Mouse (Mus musculus): ENCODE data around the gene Fstl4. TPM values are rescaled to one million over a fixed set of nuclear protein-coding genes. Genes with fewer than 3 reads are reported as not detected.

Gene Fstl4
- polyA plus RNA-seq, 2 experiments, result 0.01 TPM; not detected in 1

DNA sequence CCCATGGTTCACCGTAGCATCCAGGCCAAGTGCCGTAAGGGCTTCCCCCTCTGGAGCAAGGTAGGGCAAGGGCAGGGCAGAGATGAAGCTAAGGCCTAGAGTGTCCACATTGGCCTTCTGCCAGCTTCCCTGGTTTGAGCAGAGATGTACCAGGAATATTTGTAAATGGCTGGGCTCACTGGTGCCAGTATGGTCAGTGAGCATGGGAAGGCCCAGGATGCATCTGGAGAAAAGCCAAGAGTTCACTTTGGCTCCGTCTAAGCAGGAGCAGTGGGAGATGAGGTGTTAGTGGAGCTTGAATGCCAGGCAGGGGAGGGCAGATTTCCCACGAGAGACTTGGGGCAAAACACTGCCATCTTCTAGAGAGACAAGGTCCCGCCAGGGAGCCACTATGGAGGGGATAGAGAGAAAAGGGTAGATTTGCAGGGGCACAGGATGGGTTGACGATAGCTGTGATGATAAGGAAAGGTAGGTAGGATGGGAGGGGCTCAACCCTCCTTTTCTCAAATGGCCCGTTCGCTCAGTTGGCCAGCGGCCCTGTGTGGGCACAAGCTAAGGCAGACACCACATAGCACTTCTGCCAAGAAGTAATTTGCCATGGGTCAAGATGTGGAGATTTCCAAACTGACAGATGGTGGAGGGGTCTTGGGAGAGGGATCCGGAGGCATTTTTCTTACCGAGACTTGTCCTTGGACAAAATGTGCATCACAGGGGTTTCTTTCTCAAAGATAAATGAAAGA is 354.0 kb downstream of the Fstl4 start:
- Histone ChIP-seq H3K36me3 (replicated peaks; ENCODE audit: control insufficient read depth, insufficient read depth, low read depth) (no peaks in the 10 kb centered on the region), H3K4me2 (ENCODE audit: low read depth) (no peak overlapping the region), H3K9ac (replicated peaks) (no peak overlapping the region), H3K27ac (no peak overlapping the region), H3K27me3 (ENCODE audit: control insufficient read depth, insufficient read depth, low read length) (no peaks in the 10 kb centered on the region), H3K9me3 (ENCODE audit: control insufficient read depth, low read length) (no peaks in the 10 kb centered on the region), H3K4me3 (ENCODE audit: insufficient read depth in 1 of 2, low read depth in 2 of 2, low read length in 2 of 2) (no peak overlapping the region), H3K4me1 (replicated peaks; ENCODE audit: control insufficient read depth in 2 of 2, insufficient read depth in 2 of 2, low read length in 1 of 2) (no peaks in the 10 kb centered on the region)
- ATAC-seq (ENCODE audit: insufficient read depth) (no peak), DNase-seq (ENCODE audit: low read depth in 3 of 3, low spot score in 3 of 3) (no peak)
- TF ChIP-seq CTCF (IDR thresholded peaks at IDR 0.05; ENCODE audit: low read depth), result no peak
- no peak for TF ChIP-seq EP300 (IDR thresholded peaks at IDR 0.05; ENCODE audit: low read depth)
- WGBS (ENCODE audit: insufficient replicate concordance), result 77% methylated on average over 11 of the region's 11 CpGs

GRCm38 (mm10) chr11:53119966-53120365 is 355.5 kb downstream of the Fstl4 start:
- H3K27me3 ChIP-seq (ENCODE audit: control insufficient read depth, insufficient read depth, low read length), result no peaks in the 10 kb centered on the region
- TF ChIP-seq CTCF (IDR thresholded peaks at IDR 0.05; ENCODE audit: low read depth) (no peak), EP300 (IDR thresholded peaks at IDR 0.05; ENCODE audit: low read depth) (no peak)
- no peak for DNase-seq (ENCODE audit: low read depth in 3 of 3, low spot score in 3 of 3)
- H3K36me3 ChIP-seq (replicated peaks; ENCODE audit: control insufficient read depth, insufficient read depth, low read depth), result no peaks in the 10 kb centered on the region
- H3K4me2 ChIP-seq (ENCODE audit: low read depth), result no peak overlapping the region
- ATAC-seq (ENCODE audit: insufficient read depth), result no peak
- no peak overlapping the region for H3K27ac ChIP-seq
- 58% methylated on average over 5 of the region's 5 CpGs for WGBS (ENCODE audit: insufficient replicate concordance)
- H3K4me1 ChIP-seq (replicated peaks; ENCODE audit: control insufficient read depth in 2 of 2, insufficient read depth in 2 of 2, low read length in 1 of 2), result no peaks in the 10 kb centered on the region
- H3K4me3 ChIP-seq (ENCODE audit: insufficient read depth in 1 of 2, low read depth in 2 of 2, low read length in 2 of 2), result no peak overlapping the region
- H3K9me3 ChIP-seq (ENCODE audit: control insufficient read depth, low read length), result no peaks in the 10 kb centered on the region
- H3K9ac ChIP-seq (replicated peaks), result no peak overlapping the region

GRCm38 (mm10) chr11:53121208-53121607 is 356.8 kb downstream of the Fstl4 start:
- WGBS (ENCODE audit: insufficient replicate concordance), result 40% methylated on average over 1 of the region's 1 CpGs
- no peak overlapping the region for H3K4me3 ChIP-seq (ENCODE audit: insufficient read depth in 1 of 2, low read depth in 2 of 2, low read length in 2 of 2)
- no peak for DNase-seq (ENCODE audit: low read depth in 3 of 3, low spot score in 3 of 3)

GRCm38 (mm10) chr11:53124799-53125198 is 360.4 kb downstream of the Fstl4 start:
- Histone ChIP-seq H3K4me3 (ENCODE audit: insufficient read depth in 1 of 2, low read depth in 2 of 2, low read length in 2 of 2) (no peak overlapping the region), H3K9ac (replicated peaks) (no peak overlapping the region), H3K4me1 (replicated peaks; ENCODE audit: control insufficient read depth in 2 of 2, insufficient read depth in 2 of 2, low read length in 1 of 2) (no peaks in the 10 kb centered on the region), H3K27ac (no peak overlapping the region), H3K4me2 (ENCODE audit: low read depth) (no peak overlapping the region), H3K36me3 (replicated peaks; ENCODE audit: control insufficient read depth, insufficient read depth, low read depth) (no peaks in the 10 kb centered on the region), H3K9me3 (ENCODE audit: control insufficient read depth, low read length) (no peaks in the 10 kb centered on the region), H3K27me3 (ENCODE audit: control insufficient read depth, insufficient read depth, low read length) (no peaks in the 10 kb centered on the region)
- no peak for DNase-seq (ENCODE audit: low read depth in 3 of 3, low spot score in 3 of 3)
- ATAC-seq (ENCODE audit: insufficient read depth), result no peak
- 64% methylated on average over 2 of the region's 2 CpGs for WGBS (ENCODE audit: insufficient replicate concordance)
- TF ChIP-seq EP300 (IDR thresholded peaks at IDR 0.05; ENCODE audit: low read depth) (no peak), CTCF (IDR thresholded peaks at IDR 0.05; ENCODE audit: low read depth) (no peak)

More at GRCm38 (mm10) chr11:53121208-53121607, 356.8 kb downstream of the Fstl4 start:
- no peak overlapping the region for H3K9ac ChIP-seq (replicated peaks)
- no peaks in the 10 kb centered on the region for H3K9me3 ChIP-seq (ENCODE audit: control insufficient read depth, low read length)
- H3K36me3 ChIP-seq (replicated peaks; ENCODE audit: control insufficient read depth, insufficient read depth, low read depth), result no peaks in the 10 kb centered on the region
- H3K27ac ChIP-seq, result no peak overlapping the region
- no peak overlapping the region for H3K4me2 ChIP-seq (ENCODE audit: low read depth)
- no peak for ATAC-seq (ENCODE audit: insufficient read depth)
- H3K27me3 ChIP-seq (ENCODE audit: control insufficient read depth, insufficient read depth, low read length), result no peaks in the 10 kb centered on the region
- no peaks in the 10 kb centered on the region for H3K4me1 ChIP-seq (replicated peaks; ENCODE audit: control insufficient read depth in 2 of 2, insufficient read depth in 2 of 2, low read length in 1 of 2)
- TF ChIP-seq CTCF (IDR thresholded peaks at IDR 0.05; ENCODE audit: low read depth), result no peak
- no peak for TF ChIP-seq EP300 (IDR thresholded peaks at IDR 0.05; ENCODE audit: low read depth)

- no peaks in the 10 kb centered on the region for H3K36me3 ChIP-seq (replicated peaks; ENCODE audit: control insufficient read depth, insufficient read depth, low read depth)
- H3K27ac ChIP-seq, result no peak overlapping the region
- no peaks in the 10 kb centered on the region for H3K4me1 ChIP-seq (replicated peaks; ENCODE audit: control insufficient read depth in 2 of 2, insufficient read depth in 2 of 2, low read length in 1 of 2)
- ATAC-seq (ENCODE audit: insufficient read depth) (no peak), DNase-seq (ENCODE audit: low read depth in 3 of 3, low spot score in 3 of 3) (no peak)
- H3K4me2 ChIP-seq (ENCODE audit: low read depth), result no peak overlapping the region
- no peak for TF ChIP-seq CTCF (IDR thresholded peaks at IDR 0.05; ENCODE audit: low read depth)
- TF ChIP-seq EP300 (IDR thresholded peaks at IDR 0.05; ENCODE audit: low read depth), result no peak
- no peak overlapping the region for H3K9ac ChIP-seq (replicated peaks)
- no peaks in the 10 kb centered on the region for H3K9me3 ChIP-seq (ENCODE audit: control insufficient read depth, low read length)
- no peak overlapping the region for H3K4me3 ChIP-seq (ENCODE audit: insufficient read depth in 1 of 2, low read depth in 2 of 2, low read length in 2 of 2)
- H3K27me3 ChIP-seq (ENCODE audit: control insufficient read depth, insufficient read depth, low read length), result no peaks in the 10 kb centered on the region
- 37% methylated on average over 6 of the region's 6 CpGs for WGBS (ENCODE audit: insufficient replicate concordance)
Measured at GRCm38 (mm10) chr11:53126660-53127059, 362.2 kb downstream of the Fstl4 start.

Data from liver, embryonic 14.5 days (tissue).